Mouse (Mus musculus) skeletal muscle tissue, adult 2 months (tissue): ENCODE measurements around the gene Nell2.
"Not testable (repeated sequence)": the region's sequence is repeated elsewhere in the genome, so short reads cannot be mapped to it uniquely, and the experiment has no call there.

ENCODE experiments used
- DNase-seq: peaks from one replicate; pipeline ENCODE4 v3.0.0-alpha.2; 2012; ENCODE audit warnings: low read depth, low spot score

Gene Nell2

DNA sequence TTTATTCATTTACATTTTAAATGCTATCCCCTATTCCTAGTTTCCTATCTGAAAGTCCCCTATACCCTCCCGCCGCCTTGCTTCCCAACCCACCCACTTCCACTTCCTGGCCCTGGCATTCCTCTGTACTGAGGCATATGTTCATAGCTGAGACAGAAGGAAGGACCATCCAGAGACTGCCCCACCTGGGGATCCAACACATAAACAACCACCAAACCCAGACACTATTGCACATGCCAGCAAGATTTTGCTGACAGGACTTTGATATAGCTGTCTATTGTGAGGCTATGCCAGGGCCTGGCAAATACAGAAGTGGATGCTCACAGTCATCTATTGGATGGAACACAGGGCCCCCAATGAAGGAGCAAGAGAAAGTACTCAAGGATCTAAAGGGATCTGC lies 291.3 kb downstream of the Nell2 start:
- DNase-seq, result not testable (repeated sequence)

DNA sequence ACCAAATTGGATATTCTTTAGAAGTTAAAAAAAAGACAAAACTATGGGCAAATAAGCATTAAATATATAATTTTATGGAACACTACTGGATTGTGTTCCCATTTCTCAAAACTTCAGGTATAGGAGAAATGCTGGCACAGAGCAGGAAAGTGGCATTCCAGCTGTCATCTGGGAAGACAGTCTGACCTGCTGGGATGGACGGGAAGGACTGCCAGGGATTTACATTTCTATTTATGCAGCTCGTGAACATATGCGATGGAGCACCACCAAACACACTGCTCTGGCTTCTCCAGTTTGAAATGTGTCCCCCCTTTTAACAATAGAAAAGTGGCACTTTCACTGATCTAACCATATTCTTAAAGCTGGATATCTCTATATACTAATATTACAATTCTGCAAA lies 291.9 kb downstream of the Nell2 start:
- no peak for DNase-seq

DNA sequence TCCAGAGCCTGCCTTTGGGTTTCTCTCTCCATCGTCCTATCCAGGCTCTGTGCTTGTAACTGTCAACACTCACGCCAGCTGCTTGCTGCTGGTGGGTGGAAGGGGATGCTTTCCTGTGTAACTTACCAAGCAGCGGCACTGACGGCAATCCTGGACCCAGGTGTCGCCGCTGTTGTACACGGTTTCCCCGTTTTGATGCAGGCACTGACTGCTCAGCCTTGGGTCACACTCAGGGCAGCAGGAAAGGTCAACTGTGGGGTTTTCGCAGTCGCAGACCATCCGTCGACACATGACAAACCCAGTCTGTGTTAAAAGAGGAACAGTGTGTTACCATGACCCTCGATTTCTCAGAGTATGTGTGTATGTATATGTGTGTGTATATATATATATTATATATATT lies 297.2 kb downstream of the Nell2 start:
- DNase-seq, result no peak

DNA sequence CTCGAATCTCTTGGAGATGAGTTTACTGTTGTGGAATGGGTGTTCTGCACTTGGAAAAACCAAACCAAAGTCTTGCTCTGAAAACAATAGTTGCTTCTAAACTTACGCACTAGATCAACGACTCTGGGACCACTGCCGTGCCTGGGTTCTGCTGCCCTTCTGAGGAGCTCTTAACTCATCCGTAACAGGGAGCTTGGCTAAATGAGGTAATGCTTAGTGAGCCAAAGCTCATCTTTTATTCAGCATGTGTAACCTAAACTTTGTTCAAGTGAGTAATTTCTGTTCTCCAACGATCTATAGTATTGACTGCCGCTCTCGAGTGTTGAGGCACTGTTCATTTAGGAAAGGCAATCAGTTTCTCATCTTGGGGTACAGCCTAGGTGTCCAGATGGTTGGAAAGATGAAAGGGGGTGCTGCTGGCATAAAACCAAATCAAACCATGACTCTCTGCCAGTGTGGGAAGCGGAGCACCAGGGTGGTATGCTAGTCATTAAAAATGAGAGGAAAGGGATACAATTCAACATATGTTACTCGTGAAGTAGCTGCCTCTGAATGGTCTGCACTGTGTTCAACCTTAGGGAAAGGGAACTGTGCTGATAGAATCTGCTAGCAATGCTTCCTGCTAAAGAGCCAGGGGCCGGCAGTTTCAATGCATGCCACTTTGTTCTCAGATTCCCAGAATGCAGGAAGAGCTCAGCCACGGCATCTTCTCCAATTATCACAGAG lies 311.6 kb downstream of the Nell2 start:
- DNase-seq, result no peak

DNA sequence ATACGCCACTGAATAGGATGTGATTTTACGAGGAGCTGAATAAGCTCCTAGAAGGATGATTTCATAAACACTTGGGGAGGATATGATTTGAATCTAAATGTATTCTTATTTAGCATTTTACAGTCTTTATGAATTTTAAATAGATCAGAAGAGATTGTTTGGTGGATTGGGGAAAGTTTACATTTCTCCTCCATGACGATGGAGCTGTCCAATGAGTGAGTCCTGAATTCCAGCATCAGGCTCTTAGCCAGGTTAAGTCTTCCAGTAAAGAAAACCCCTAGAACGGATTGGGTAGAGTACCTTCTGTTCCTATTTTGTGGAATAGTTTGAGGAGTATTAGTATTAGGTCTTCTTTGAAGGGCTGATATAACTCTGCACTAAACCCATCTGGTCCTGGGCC lies 317.8 kb downstream of the Nell2 start:
- no peak for DNase-seq

DNA sequence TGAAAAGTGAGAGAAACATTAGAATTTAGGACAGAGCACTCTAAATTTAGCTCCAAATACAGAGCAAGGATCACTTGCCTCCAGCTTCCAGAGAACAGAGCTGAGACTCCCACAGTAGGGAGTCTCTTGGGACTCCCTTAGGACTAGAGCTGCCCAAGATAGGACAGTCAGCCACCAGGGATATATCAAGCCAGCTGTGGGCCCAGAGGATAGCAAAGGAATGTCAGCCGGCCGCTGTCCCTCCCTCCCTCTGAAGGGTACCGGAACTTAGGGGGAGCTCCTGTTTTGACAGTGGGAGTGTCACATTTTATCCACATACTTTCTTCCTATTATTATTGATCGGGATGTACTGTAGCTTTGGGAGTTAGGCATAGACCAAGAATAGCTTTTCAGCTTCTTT lies 319.2 kb downstream of the Nell2 start:
- peak; percentile 11 for DNase-seq

DNA sequence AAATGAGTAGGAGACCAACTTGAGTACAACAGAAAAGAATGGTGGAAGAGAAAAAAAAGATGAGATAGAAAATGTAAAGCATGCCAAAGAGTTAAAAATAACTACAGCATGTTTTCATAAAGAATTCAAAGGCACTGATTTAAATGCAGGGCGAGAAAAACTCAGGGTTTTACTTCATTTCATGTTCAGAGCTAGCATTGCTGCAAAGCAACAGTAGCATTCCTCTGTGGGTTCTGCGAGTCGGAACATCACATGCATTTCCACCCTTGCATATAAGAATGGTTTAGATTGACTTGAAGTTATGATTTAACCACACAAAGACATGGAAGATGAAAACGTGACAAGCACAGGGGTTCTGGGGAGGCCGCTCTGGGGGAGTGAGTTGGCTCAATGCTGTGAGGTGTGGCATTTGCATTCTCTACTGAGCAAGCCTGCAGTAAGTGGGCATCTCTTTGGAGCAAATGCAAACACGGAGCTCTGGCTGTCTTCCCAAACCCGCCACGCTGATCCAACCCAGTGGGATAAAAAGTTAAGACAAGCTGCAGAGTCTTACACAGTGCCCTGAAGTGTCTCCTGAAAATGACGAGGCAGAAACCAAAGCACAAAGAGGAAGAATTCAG lies 334.6 kb downstream of the Nell2 start:
- DNase-seq, result no peak

DNA sequence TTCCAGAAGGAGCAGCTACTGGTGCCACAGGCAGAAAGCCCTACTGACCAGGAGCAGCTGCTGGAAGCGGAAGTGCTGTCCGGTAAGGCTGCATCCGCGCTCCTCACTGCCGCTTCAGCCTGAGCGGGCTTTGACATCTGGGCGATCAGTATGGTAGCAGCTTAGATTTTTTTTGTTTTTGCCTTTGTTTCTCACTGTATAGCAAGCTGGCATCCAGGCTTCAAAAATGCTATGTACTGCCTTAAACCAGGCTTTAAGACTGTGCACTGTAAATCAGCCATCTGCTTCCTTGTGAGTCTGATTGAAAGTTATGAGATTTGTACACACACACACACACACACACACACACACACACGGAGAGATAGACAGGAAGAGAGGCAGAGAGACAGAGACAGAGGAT lies 335.4 kb downstream of the Nell2 start:
- no peak for DNase-seq

DNA sequence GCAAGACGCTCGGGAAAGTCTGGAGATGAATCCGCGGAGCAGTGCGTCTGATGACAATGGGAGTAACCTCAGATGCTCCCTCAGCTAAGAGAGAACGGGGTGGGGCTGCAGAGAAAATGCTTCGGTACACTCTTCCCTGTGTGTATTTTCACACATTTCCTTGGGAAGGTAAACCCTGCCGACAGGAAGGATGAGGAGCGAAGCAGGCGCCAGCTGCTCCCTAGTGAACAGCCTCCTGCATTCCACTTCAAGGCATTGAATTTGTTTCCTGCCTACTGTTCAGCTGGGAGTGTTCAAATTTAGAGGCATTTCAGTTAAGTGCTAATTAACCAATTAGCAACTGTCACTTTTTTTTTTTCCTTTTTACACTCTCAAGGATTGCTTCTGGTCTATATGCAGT lies 342.1 kb downstream of the Nell2 start:
- DNase-seq, result no peak

DNA sequence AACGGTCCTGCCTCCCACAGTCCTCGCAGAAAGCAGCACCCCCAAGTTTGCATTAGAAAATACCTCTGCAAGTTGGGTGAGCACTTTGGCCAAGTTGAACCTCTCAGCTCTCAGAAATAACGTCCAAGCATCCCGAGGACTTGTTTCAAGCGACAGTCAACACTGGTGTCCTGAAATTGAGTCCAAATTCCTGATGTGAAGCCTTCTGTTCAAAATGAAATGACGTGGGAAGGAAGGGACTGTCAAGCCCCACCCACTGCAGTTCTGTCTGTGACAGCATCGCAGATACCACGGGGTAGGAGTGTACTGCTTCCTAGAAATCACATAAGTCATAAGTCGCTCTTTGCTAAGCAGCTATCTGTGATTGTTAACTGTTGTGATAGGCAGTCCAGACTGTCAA lies 342.9 kb downstream of the Nell2 start:
- DNase-seq, result no peak

DNA sequence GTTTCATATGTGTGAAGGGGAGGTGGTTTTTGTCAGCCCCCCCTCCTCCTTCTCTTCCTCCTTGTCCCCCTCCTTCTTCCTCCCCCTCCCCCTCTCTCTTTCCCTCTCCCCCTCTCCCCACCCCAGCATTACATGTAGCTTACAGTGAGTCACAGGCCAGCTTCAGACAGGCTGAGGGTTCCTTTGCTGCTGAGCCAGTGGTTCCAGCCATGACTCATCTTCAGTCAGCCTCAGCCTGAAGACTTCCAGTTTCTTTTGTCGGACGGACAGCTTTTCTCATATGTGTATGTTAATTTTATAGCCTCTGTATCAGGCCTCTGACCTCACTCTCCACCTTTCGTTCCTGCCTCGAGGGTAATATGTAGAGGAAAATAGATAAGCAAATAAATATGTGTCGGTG lies 344.9 kb downstream of the Nell2 start:
- DNase-seq, result no peak

DNA sequence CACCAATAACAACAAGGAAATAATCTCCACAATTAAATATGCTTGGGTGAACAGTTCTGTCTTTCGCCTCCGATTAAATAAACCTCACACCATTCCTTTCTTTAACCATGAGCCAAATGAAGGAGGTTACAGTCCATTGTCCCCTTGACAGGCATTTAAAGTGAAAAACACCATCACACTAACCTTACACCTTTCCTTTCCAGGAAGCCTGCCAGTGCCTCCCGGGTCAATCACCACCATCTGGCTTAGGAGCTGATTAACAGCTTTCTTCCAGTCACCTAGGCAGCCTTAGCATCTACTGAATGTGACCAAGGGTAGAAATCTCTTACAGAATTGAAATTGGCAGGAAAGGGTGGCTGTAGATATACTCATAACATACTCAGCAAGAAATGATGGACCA lies 371.5 kb downstream of the Nell2 start:
- no peak for DNase-seq

DNA sequence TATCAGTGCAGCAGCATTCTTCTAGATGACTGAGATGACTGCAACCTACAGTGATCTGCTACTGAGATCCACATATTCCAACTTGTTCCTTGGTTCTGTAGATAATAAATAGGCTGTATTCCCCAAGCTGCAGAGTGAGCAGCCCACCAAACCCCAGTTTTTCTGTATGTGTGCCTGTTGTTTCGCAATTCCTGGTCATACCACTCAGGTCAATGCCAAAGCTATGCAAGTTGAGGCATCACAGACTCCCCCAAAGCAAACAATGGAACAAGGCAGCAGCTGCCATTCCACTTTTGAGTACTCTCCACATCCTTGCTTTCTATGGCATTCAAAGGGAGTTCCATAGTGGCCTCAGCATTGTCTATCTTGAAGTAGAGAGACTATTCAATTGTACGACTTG lies 383.2 kb downstream of the Nell2 start:
- no peak for DNase-seq

DNA sequence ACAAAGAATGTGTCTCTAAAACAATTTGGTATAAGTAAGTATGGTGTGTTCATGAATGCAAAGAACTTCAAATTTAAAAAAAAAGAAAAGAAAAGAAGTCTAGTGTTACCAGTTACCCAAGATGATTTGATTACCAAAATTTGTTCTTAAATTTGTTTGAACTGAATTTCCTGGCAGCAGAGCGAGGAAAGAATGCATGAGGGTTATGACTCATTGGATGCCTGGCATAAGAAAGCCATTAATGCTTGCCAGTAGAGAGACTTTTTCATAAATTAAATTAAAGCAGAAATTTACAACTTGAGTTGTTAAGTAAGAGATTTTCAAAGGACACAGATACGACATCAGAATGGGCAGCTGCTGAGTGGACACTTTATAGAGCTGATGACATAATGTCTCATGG lies 384.2 kb downstream of the Nell2 start:
- no peak for DNase-seq

DNA sequence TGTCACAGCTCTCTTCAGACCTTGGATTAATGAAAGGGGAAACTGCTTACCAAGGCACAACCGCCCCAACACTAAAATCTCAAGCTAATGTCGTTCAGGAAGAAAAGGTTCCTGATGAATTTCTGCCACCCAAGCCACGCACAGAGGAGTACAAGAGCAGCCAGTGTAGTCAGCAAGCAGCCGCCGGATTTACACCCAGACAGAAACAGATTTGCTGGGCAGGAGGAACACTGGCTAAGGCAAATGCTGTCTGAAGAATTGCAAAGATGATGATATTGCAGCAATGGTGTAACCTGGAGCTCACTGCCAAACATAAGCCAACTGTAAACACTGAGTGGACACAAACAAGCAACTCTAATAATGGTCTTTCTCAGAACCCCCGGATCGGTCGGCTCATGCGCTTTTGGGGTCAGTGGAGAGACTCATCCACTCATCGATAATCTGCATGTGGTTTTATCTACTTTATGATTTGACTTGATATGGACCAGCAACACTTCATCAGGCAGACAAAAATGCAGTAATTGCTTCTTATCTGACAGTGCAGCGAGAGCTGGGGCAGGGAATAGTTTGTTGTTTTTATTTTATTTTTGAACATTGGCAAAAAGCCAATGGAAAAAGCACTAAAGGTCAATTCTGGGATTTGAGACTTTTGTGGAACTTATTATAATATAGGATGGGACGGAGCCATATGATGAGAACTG lies 389.5 kb downstream of the Nell2 start:
- no peak for DNase-seq

DNA sequence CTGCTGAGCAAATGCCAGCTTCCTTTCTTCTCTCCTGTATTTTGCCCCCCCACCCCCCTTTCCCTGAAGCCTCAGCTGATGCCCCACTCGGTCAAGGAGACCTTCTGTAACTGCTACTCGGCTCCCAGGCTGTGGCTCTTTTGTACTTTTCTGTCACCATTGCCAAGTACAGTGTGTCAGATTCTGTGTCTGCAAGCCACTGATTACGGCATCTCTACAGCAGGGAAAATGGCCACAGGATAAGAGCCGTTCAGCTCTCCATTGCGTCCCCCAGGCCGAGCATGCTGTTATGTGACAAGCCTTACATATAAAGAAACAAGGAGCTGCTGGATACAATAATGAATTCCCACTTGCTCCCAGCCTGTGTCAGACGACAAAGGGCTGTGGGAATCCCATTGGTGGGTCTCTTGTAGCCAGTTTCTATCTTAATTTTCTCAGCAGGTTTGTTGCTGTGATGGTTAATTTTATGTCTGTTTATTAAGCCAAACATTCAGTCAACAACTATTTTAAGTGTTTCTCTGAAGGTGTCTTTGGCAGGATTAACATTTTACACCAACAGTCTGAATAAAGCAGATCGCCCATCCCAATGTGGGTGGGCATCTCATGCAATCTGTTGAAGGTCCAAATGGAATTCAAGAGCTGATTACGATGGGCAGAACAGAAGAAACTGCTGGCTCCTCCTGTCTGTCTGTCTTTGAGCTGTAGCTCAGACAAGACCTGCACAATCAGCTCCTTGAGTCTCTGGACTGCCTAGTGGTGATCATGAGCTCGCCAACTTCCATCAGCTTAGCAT lies 391.1 kb downstream of the Nell2 start:
- DNase-seq, result no peak

DNA sequence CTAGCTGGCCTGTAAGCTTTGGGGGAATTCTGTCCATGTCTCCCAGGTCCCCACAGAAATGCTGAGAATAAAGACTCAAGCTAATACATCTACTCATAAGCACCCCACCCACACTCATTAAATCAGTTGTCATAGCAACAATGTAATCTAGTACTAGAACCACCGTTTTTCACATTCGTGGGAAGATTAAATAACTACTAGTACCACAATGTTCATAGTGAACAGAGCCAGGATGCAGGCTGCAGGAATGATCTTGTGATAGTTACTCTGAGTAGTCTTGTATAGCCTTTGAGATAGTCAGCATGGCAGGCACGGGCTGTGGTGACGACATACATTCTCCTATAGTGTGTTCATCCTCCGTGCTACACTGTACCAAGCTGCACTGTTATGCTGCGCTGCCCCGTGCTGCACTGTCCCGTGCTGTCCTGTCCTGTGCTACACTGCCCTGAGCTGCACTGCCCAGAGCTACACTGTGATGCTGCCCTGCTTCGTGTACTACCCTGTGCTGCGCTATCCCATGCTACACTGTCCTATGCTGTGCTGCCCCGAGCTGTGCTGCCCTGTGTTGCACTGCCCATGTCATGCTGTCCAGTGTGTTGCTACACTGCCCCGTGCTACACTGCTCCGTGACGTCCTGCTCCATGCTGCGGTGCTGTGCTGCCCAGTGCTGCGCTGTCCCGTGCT lies 392.3 kb downstream of the Nell2 start:
- no peak for DNase-seq

DNA sequence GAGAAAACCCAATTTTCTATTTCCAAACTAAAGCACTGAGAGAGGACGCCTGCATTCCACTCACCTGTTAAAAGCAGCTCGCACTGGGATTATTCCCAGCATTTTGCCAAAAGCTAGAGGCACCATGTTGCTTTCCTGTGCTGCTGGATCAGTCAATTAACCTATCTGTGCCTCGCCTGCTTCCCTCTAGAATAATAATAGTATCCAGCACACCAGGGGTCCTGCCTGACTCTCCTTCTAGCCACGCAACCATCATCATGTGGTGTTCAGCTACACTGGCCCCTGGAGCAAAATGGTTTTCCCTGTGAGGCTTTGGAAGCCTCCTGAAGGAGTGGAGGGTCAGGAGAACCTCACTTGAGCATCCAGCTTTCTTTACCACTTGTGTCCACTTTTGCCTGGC lies 397.0 kb downstream of the Nell2 start:
- no peak for DNase-seq

DNA sequence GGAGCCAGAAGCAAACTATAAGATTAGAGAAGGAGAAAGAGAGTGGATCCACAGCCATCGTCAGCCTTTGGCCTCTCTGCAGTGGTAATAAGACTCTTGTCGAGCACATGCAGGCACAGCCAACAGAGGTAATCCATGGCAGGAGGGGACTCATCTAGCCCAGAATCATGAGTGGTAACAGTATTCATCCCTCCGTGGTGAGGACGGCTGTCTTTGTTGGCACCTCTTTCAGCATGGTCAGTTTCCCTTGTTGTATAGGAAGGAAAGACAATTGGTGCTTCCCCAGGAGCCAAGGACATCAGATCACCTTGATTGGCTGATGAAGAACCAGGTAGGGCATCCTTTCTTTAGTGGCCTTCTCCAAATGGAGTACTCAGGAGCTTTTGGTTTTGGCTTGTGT lies 419.7 kb downstream of the Nell2 start:
- no peak for DNase-seq

DNA sequence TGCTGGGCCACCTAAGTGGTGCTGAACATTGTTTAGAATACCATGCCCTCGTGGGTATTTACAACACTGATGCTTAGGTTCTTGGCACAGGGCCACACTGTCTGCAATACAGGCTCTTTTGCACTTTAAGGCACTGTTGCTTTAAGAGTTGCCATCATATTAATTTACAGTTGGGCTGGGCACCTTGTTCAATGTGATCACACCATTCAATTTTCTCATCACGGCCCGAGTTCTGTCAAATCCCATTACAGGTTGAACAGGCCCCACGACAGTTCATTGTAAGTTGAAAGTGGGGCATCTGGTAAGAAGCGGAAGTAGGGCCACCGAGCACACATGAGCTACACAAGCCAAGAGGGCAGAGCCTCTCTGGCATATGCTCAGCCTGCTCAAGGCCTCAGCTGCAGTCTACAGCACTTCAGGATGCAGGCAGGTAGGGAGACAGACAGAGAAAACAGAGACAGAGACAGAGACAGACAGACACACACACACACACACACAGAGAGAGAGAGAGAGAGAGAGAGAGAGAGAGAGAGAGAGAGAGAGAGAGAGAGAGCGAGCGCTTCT lies 421.0 kb downstream of the Nell2 start:
- DNase-seq, result no peak

DNA sequence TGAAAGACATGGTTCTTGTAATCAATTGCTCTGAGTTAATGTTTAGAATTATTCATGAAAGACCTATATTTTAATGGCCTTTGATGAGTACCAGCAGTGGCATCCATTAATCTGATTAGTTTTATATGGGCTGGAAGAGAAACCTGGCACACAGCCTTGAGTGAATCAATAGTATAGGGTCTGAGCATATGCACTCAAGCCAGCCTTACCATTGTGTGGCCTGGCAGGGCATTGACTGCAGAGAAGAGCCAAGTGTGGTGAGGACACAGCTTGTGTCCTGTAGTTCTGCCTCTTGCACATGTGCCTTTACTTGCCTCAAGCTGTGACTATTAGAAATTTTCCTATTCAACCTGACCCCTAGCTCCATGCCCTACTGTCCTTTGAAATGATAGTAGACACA lies 426.8 kb downstream of the Nell2 start:
- no peak for DNase-seq
